ENCODE assay signal across 7 mouse cellular contexts in genomic region chr11:55031211-55031990, GRCm38 (mm10). TPM values are rescaled to one million over a fixed set of nuclear protein-coding genes. Genes with fewer than 3 reads are reported as not detected.
A peak's percentile ranks its signal among the peaks of the same experiment; 100 is the strongest.
DNase-seq lines count a peak whose midpoint lies in the region; ATAC-seq lines count a peak whose summit lies in the region.

No protein-coding gene starts in this region.

- ATAC-seq in granulocyte monocyte progenitor cell, adult 5-6 weeks (replicated peaks; ENCODE audit: poor library complexity, severe bottlenecking), result peak; percentile 38

- peak; percentile 37 for DNase-seq in 3T3-L1 (ENCODE audit: low read depth, low spot score)
- DNase-seq in B cell, adult 2 months, result peak; percentile 54 to 61
- peak; percentile 46 to 60 for DNase-seq in lung, postnatal 4 days
- peak; percentile 35 for DNase-seq in thymus, postnatal 14 days
- no peak for DNase-seq in layer of hippocampus, postnatal 10 days (ENCODE audit: low spot score in 2 of 2)
- DNase-seq in embryo, embryonic 9.5 days (ENCODE audit: extremely low spot score), result no peak

RNA-seq across cellular contexts. Expression of gene Anxa6, which starts 1.8 kb away (rescaled TPM):
- total RNA-seq in granulocyte monocyte progenitor cell, adult 5-6 weeks (2014; fragmentation: Nextera tagmentation), result 61.0 and 65.6 TPM in 2 replicates
- total RNA-seq in granulocyte monocyte progenitor cell, adult 5-6 weeks (2017), result 70.8 and 77.7 TPM in 2 replicates
- total RNA-seq in layer of hippocampus, postnatal 10 days (2021), result 10 to 100 TPM; 88.4 to 88.7 TPM

RNA-seq across cellular contexts. Expression of gene Ccdc69, which starts 46.5 kb away (rescaled TPM):
- total RNA-seq in granulocyte monocyte progenitor cell, adult 5-6 weeks (2014; fragmentation: Nextera tagmentation), result 16.8 and 18.9 TPM in 2 replicates
- total RNA-seq in granulocyte monocyte progenitor cell, adult 5-6 weeks (2017), result 21.1 and 22.7 TPM in 2 replicates
- total RNA-seq in layer of hippocampus, postnatal 10 days (2021), result under 1 TPM; 0.40 to 0.59 TPM

Comparison
In these comparisons a context has a peak if more than half of its experiments do, and no peak if none do; other contexts are left out.
1. DNase-seq: peak in 3T3-L1 (single experiment), B cell, adult 2 months (2 of 2), lung, postnatal 4 days (2 of 2) and thymus, postnatal 14 days (single experiment); none in layer of hippocampus, postnatal 10 days (0 of 2) and embryo, embryonic 9.5 days (single experiment).
2. RNA of gene Ccdc69, which starts 46.5 kb away (total RNA-seq): 16.8 to 22.7 TPM in granulocyte monocyte progenitor cell, adult 5-6 weeks; 0.40 to 0.59 TPM in layer of hippocampus, postnatal 10 days; every median in the first group is over 10 times any median in the second.